Mouse (Mus musculus) hindbrain, embryonic 12.5 days (tissue): ENCODE measurements at regions not wholly inside any gene's neighbourhood (a gene's known extent, or its start where the extent isn't known, plus 50 kb on each side); places are given as distances from the start of the nearest gene placed in this dataset.

ENCODE experiments used
- ATAC-seq: fragments of 200-750 bp; cut with Nextera tagmentation; 2 replicates; pipeline ENCODE4 v1.8.0; 2017; ENCODE audit warnings: moderate TSS enrichment; ENCODE audit not compliant: low FRiP score
- H3K27ac ChIP-seq: fragments of 300-500 bp; sonication (generic); 2 replicates; pipeline ENCODE4 v1.5.1; 2016; ENCODE audit warnings: mild to moderate bottlenecking
- H3K27me3 ChIP-seq: fragments of 300-500 bp; sonication (generic); 2 replicates; pipeline ENCODE4 v1.6.1; 2016; ENCODE audit warnings: mild to moderate bottlenecking
- H3K36me3 ChIP-seq: fragments of 300-500 bp; sonication (generic); 2 replicates; pipeline ENCODE4 v1.6.1; 2016; ENCODE audit warnings: mild to moderate bottlenecking
- H3K4me1 ChIP-seq: fragments of 300-500 bp; sonication (generic); 2 replicates; pipeline ENCODE4 v1.6.1; 2016
- H3K4me2 ChIP-seq: fragments of 300-500 bp; sonication (generic); replicated peaks from 2 replicates; pipeline ENCODE4 v1.6.1; 2016; ENCODE audit warnings: mild to moderate bottlenecking
- H3K4me3 ChIP-seq: fragments of 300-500 bp; sonication (generic); 2 replicates; pipeline ENCODE4 v1.5.1; 2016; ENCODE audit warnings: mild to moderate bottlenecking
- H3K9ac ChIP-seq: fragments of 300-500 bp; sonication (generic); 2 replicates; pipeline ENCODE4 v1.6.1; 2016; ENCODE audit warnings: mild to moderate bottlenecking, moderate library complexity
- H3K9me3 ChIP-seq: fragments of 300-500 bp; sonication (generic); replicated peaks from 2 replicates; pipeline ENCODE4 v1.6.1; 2016; ENCODE audit warnings: mild to moderate bottlenecking
- whole genome bisulfite sequencing: fragments of 180-500 bp; shearing (Covaris S2); methylation state at CpG from one replicate; pipeline ENCODE4 v1.1.7; 2016; 5-methylcytosine and 5-hydroxymethylcytosine counted together

- no peak for ATAC-seq
- H3K9ac ChIP-seq = no peak overlapping the region
- H3K4me1 ChIP-seq = no peaks in the 10 kb centered on the region
- H3K27ac ChIP-seq = no peak overlapping the region
- WGBS = 79% methylated on average over 8 of the region's 8 CpGs
- no peaks in the 10 kb centered on the region for H3K27me3 ChIP-seq
- H3K4me2 ChIP-seq = no peak overlapping the region
- no peaks in the 10 kb centered on the region for H3K9me3 ChIP-seq
- no peaks in the 10 kb centered on the region for H3K36me3 ChIP-seq
- H3K4me3 ChIP-seq = no peak overlapping the region
Measured at GRCm38 (mm10) chr3:130796531-130796930, 66.3 kb upstream of the Rpl34 start.

DNA sequence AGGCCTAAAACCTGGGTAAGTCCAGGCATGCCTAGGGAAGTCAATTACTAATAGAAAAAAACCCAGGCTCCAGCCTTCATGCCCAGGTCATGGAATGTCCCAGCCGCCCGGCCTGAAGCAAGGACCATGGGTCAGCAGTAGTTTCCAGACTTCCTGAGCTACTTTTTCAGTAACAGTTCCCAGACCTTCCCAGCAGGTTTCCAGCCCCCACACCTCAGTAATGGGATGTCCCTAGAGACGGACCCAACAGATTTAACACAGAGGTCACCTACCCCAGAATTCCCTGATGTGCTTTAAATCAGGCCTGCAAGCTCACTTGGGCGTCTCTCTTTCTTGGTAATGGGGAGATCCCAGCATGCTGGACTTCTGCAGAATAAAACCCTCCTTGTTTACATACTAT, 65.2 kb upstream of the Rpl34 start:
- Histone ChIP-seq H3K4me3 (no peak overlapping the region), H3K4me2 (no peak overlapping the region), H3K9me3 (no peaks in the 10 kb centered on the region), H3K4me1 (no peaks in the 10 kb centered on the region), H3K27me3 (no peaks in the 10 kb centered on the region), H3K27ac (no peak overlapping the region), H3K36me3 (no peaks in the 10 kb centered on the region), H3K9ac (no peak overlapping the region)
- ATAC-seq = no peak
- WGBS = 74% methylated on average over 4 of the region's 4 CpGs

- Histone ChIP-seq H3K27ac (no peak overlapping the region), H3K4me3 (no peak overlapping the region), H3K9ac (no peak overlapping the region), H3K4me2 (no peak overlapping the region), H3K9me3 (no peaks in the 10 kb centered on the region), H3K4me1 (no peaks in the 10 kb centered on the region), H3K36me3 (no peaks in the 10 kb centered on the region), H3K27me3 (no peaks in the 10 kb centered on the region)
- 38% methylated on average over 9 of the region's 13 CpGs for WGBS
- ATAC-seq = no peak
Measured at GRCm38 (mm10) chr3:130794142-130794925, 64.1 kb upstream of the Rpl34 start.

DNA sequence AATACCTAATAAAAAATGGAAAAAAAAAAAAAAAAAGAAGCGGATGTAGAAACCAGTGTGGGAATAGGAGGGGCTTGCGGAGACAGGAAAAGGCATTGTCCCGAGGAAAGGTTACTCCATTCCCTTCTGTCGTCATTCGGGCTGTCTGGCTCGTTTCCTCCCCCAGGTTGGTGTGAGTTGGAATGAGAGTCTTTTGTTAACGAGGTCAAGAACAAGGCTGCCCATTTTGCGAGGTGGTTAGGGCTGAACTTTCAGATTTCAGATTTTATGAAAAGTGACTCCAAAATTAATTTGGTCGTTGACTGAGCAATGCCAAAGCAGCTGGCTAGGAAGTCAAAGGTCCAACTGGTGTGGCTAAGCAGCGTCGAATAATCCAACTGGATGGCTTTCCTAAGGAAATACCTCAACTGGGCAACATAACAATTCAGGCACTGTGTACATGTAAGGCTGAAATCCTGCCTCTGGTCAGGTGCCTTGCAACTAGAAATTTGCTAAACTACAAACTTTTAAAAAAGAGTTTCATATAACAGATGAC, 50.6 kb upstream of the Rpl34 start:
- Histone ChIP-seq H3K4me1 (no peaks in the 10 kb centered on the region), H3K27ac (no peak overlapping the region), H3K9ac (no peak overlapping the region), H3K9me3 (no peaks in the 10 kb centered on the region), H3K4me3 (no peak overlapping the region), H3K36me3 (no peaks in the 10 kb centered on the region), H3K27me3 (no peaks in the 10 kb centered on the region), H3K4me2 (no peak overlapping the region)
- ATAC-seq = no peak
- 76% methylated on average over 11 of the region's 11 CpGs for WGBS
